Mouse (Mus musculus): ENCODE results near the gene Sco1.

GRCm38 (mm10) chr11:67106973-67107372 is 54.5 kb downstream of the Sco1 start:
- TF ChIP-seq MAFK (IDR thresholded peaks at IDR 0.05; ENCODE audit: insufficient read depth, low read depth, low read length) (no peak), CHD2 (IDR thresholded peaks at IDR 0.05; ENCODE audit: low read depth, low read length) (no peak), ZNF384 (IDR thresholded peaks at IDR 0.05; ENCODE audit: low read depth, low read length) (no peak), ZC3H11A (IDR thresholded peaks at IDR 0.05; ENCODE audit: borderline replicate concordance, low read depth, low read length) (no peak)

Measured in ES-E14 (cell line).